Mouse (Mus musculus): Measurements from ENCODE around the gene Il1rl2.

DNA sequence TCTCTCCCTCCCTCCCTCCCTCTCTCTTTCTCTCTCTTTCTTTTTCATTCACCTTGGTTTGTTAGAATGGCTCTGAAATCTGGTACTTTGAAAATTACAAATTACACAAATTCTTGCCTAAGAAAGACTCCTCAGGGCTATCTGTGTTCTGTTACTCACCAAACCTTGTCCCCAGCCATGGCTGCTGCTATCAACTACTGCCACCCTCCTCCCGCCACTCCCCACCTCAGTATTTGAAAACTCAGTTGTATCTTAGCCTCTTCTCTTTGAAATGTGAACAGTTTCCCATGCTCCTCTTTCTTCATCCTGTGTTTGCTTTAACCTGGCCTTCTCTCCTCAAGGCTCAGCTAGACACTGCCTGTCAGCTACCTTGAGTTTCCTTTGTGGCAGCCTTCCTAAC lies 5.1 kb downstream of the Il1rl2 start:
- TF ChIP-seq EP300 (optimal IDR thresholded peaks at IDR 0.05) (no peak), CTCF (IDR thresholded peaks at IDR 0.05; ENCODE audit: low read depth) (no peak)
